Mouse (Mus musculus) 416B (cell line): ENCODE data around the gene Map3k14.
"Not testable (repeated sequence)": the region's sequence is repeated elsewhere in the genome, so short reads cannot be mapped to it uniquely, and the experiment has no call there.

Experiments
- DNase-seq: peaks from one replicate; pipeline ENCODE4 v3.0.0; 2011; ENCODE audit warnings: low read depth

The Map3k14 gene

DNA sequence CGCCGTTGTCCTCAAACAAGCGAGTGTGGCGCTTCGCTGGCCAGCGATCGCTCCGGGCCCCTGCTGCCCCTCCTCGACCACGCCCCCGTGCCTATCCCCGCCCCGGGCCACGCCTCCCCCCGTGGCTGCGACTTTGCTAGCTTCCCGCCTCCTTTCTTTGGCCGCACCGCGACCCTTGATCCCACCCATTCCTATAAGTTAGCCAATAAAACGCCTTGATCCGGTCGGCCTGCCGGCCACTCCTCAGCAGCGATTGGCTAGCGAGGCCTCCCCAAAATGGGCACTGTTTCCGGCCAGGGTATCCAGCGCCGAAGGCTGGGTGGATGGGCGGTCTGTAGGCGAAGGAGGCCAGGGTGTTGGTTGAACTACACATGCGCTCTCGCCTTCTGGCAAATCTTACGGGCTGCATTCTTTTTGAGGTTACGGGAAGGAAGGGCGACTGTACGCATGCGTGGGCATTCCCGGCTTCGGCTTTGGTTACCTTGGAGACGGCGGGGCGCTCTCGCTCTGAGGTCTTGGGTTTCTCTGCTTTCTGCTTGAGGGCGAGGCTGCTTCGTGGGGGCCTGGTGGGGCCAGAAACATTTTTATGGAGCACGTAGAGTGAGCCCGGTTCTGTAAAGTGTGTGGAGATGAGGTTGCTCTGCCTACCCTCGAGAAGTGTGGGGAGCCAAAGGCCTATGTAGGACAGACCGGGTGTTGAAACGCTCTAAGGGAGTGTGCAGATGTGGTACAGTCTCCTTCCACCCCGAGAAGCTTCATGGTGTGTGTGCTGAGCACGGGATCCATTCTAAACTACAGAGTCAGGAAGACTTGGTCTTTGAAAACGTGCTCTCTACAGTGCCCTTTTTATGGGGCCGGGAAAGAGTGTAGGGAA, at the start of gene Map3k14:
Map3k14 (minus strand) TSS at position 127 of the 874 bp plus-strand sequence.
- DNase-seq: peak; percentile 100

DNA sequence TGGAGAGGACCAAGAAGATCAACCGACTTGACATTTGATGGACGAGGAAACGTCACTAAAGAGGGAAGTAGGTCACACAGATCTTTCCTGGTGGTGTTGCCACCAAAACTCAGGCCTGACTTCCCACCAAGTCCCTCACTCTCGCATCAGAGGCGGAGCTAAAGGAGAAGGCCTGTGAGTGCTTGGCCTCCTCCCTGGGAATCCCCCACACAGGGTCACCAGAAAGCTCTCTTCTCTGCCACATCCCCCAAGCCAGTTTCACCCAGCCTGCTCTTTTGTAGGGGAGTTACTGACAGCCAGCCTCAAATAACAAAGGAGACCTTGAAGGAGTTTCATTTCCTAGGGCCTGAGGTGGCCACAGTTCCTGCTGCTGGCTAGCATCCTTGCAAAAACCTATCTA, 48.1 kb upstream of the Map3k14 start:
- DNase-seq: no peak

DNA sequence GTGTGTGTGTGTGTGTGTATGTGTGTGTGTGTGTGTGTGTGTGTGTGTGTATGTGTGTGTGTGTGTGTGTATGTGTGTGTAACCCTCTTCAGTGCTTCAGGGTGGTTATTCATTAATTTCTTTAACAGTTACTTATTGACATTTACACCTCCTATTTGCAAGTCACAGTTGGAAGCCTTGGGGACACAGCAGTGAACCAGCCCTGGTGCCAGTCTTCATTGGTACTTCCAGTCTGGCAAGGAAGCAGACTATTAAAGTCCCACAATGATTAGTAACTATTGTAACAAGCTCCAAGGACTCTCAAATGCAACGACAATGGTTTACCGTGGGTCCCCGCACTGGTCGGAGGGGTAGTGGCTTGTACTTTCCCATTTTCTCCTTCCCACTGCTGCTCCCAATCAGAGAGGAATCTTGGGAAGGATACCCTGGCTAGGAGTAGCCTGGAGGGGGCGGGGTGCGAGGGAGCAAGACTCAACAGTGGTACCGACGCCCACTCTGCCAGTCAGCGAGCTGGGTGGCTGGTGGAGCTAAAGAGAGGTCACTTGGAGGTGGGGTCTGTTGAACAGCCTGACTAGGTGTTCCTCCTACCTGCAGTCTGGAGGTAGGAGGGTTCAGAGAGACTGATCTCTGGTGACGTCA, 47.6 kb upstream of the Map3k14 start:
- no peak for DNase-seq

DNA sequence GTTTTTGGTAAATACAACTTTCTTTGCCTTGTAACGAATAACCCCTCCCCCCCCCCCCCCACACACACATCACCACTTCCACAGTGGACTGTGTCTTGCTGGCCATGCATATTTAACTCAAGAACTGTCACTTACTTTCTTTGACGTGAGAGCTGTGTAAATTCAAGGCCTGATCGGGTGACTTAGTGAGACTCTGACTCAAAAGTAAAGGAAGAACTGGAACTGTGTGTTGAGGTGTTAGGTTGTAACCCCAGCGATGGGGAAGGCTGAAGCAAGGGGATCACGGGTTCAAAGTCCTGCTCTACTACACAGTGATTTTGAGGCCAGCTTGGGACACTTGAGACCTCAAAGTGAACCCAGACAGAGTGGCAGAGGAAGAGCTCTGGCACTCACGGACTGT, 46.3 kb upstream of the Map3k14 start:
- DNase-seq: no peak

DNA sequence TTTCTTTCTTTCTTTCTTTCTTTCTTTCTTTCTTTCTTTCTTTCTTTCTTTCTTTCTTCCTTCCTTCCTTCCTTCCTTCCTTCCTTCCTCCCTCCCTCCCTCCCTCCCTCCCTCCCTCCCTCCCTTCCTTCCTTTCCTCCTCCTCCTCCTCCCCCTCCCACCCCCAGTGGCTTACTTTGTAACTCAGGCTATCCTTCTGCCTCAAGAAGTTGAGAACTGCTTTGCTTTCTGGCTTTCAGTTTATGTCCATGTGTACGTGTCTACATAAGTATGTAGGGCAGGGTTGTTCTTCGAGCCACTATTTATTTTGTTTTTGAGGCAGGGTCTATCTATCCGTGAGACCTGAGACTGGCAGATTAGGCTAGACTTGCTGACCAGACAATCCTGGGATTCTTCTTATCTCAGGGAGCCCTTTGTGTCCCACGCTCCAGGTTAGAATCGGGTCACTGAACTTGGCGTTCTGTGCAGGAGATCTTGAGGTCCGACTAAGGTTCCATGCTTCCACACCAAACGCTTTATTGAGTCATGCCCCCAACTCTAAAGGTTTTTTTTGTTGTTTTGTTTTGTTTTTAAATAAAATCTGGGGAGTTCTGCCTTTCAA, 45.5 kb upstream of the Map3k14 start:
- DNase-seq: no peak

DNA sequence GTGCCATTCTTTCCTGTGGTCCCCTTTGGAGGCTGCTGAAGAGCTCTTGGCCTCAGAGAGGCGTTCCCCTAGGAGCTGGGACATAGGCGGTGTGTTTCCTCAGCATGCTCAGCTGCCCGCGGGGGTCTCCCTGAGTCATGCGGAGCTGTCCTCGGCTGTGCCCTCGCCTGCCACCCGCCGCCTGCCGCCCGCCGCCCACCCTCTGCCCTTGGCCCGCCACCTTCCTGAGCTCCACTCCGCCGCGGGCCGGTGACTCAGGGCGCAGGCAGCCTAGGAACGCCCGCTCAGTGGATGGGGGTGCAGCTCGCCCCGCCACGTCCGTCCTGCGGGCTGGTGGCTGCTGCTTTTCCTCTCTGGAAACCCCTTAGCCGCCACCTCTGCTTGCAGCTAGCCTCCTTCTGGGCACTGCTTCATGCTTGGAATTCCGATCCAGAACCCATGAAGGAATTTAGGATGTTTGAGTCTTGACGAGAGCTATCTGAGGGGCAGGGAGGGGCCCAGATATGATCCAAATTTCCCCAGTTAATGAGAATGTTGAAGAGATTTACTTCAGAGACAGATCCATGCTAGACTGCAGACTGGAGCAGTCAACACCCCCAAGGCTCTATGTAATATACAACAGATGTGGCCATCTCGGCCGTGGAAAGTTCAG, 44.8 kb upstream of the Map3k14 start:
- DNase-seq: no peak

DNA sequence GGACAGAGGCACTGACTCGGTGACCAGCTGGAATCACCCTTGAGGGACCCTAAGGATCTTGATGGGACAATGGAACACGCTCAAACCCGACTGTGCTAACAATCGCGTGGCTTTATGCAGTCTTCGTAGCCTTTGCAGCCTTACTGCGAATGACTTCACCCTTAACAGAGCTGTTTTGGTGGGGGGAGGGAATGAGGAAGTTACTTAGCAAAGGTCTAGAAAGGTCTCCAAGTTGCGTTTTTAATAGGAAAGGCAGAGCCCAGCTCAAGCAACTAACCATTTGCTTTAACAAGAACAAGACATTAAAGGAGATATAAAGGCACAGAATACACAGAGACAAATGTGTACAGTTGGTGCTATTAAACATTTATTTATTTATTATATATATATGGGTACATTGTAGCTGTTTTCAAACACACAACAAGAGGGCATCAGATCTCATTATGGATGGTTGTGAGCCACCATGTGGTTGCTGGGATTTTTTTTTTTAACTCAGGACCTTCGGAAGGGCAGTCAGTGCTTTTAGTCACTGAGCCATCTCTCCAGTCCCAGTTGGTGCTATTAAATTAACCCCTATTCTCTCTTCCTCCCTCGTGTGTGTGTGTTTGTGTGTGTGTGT, 42.8 kb upstream of the Map3k14 start:
- DNase-seq: peak; percentile 37

DNA sequence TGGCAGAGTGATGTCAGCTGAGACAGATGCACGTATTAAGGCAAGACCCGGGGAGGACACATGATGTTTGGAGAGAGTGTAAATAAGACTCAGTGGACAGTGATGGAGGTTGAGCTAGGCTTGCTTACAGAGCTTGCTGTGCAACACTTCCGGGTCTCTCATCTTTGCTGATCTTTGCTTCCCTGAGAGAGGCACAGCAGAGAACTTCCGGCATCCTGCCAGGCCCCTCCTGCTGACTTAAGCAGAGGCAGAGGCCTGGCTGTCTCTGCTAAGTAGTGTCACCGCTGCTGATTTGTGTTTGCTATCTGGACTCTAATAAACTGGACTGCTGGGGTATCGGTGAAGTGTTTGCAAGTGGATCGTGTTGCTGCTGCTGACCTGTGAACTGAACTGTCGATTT, 40.6 kb upstream of the Map3k14 start:
- no peak for DNase-seq

DNA sequence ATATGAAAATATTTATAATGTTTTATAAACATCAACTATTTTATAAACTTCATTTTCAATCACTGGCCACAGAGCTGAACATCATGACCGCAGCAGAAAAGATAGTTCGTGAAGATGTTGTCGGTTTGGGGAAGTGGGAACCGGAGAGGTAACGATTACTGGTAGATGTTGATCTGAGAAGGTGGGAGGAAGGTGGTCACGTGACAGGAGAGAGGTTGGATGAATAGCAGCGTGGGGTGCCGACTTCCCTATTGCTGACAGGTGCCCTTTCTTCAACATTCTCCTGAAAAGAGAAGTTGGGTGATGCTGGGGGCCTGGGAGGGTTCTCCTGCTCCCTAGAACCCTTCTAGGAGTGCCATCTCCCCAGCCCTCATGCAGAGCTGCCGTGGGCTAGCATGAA, 37.3 kb upstream of the Map3k14 start:
- DNase-seq: no peak

DNA sequence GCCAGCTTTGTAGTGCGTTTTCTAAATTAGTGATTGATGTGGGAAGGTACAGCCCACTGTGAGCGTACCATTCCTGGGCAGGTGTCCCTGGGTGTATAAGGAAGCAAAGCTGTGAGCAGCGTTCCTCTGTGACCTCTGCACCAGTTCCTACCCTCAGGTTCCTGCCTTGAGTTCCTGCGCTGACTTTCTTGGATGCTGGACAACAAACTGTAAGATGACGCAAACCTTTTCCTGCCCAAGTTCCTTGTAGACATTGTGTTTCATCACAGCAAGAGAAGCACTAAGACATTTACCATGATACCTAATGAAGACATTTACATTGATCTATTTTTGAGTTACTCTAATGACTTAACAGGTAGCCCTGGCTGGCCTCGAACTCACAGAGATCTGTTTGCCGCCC, 27.5 kb upstream of the Map3k14 start:
- peak; percentile 54 for DNase-seq

DNA sequence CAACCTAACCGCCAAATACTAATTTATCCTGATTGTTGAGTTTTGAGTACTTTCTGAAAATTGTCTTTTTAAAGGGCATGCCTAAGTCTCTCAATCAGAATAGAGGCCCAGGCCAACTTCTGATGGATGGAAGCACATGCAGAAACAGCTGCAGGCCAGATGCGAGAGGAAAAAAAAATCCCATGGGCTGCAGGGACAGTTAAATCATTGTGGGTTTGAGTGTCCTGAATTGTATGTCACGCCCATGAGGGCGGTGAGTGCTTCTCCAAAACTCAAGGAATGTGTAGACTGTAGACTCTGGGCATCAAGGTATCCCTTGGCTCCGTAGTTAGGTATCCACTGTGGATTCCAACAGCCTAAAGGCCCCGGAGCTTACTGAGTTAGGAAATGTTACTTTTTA, 26.8 kb upstream of the Map3k14 start:
- DNase-seq: no peak

DNA sequence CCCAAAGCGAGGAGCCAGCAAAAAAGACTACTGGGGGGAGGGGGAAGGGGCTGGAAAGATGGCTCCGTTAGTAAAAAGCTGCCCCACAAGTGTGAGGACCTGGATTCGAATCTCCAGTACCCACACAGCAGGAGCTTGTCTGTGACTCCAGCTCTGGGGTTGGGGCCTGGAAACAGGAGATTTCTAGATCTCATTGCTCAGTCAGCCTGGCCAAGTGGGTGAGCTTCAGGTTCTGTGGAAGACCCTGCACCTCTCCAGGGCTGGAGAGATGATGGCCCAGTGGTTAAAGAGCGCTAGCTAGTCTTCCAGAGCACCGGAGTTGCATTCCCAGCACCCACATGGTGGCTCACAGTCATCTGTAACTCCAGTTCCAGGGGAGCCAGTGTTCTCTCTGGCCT, 25.6 kb upstream of the Map3k14 start:
- no peak for DNase-seq

DNA sequence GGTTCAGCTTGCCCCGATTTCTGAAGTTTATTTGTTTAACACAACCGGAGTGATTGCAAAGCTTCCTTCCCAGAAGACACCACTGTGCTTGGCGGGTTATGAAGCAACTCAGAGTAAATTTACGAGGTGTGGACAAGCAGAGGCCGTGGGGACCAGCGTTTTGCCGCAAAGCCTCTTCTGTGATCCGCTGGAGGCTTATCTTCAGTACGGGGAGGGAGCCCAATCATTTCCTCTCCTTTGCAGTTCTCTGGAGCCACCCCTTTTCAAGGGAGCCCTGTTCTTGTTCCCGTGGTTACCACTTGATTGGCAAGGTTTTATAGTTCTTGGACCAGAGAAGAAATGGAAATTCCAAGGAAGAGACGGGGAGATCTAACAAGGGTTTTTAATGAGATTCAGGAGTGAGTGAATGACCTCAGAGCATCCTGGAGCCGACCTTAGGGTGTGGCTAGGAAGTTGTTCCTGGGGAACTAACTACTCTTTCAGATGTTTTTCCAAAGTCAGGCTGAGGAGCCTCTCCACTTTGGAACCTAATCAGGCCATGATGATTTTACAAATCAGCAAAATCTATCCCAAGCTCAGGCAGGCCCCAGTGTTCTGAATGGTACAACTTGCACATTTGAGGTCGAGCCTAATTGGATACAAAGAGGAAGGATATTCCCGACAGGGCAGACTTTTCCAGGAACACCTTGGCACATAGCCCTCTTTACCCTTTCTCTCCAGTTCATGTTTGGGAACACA, 25.0 kb upstream of the Map3k14 start:
- peak; percentile 73 for DNase-seq

DNA sequence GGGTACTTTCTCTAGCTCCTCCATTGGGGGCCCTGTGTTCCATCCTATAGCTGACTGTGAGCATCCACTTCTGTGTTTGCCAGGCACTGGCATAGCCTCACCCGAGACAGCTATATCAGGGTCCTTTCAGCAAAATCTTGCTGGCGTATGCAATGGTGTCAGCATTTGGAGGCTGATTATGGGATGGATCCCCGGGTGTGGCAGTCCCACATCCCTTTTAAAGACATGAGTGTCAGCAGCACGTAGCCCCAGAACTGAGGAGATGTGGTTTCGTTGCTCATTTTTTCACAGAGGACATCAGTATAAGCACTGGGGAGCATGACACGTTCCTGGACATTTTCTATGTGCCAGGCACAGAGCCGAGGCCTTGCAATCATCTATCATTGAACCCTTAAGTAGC, 23.6 kb upstream of the Map3k14 start:
- DNase-seq: not testable (repeated sequence)

DNA sequence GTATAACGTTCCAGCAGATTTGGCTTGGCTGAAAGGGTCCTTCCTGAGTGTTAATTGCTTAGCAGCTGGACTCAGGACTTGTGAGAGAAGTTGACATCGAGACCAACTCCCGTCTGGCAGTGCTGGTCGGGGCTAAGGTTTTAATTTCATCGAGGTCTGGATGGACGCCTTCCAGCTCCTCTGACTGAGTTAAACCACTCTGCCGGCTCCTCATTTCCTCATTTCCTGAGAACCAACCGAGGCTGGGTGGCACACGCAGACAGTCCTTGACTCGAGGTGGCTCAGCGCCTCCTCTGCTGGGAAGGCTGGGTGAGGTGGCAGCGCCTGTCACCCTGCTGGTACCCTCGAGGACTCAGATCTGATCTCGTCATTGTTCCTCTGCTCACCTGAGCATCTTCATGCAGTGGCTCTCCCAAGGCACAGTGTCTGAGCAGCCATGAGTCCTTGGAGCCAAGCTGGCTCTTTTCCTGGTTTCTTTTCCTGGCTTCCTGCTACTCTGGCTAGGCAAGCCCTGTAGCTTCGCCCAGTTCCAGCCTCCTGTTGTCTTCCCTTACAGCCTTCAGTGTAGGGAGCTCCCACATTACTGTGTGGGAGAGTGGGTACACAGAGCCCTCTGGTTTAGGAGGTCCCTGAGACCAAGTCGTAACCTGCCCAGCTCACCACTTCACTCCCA, 21.2 kb upstream of the Map3k14 start:
- peak; percentile 70 for DNase-seq

DNA sequence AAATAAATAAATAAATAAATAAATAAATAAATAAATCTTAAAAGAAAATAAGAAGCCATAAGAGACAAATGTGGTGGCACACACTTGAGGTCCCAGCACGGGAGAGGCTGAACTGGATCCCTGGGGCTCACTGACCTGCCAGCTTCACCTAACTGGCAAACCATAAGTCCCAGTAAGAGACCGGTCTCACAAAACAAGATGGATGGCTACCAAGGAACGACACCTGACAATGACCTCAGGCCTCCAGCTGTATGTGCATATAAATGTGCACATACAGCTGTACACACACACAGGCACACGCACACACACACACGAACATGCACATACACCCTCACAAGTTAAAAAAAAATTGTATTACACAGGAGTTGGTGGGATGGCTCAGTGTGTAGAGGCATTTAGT, 19.6 kb upstream of the Map3k14 start:
- no peak for DNase-seq

DNA sequence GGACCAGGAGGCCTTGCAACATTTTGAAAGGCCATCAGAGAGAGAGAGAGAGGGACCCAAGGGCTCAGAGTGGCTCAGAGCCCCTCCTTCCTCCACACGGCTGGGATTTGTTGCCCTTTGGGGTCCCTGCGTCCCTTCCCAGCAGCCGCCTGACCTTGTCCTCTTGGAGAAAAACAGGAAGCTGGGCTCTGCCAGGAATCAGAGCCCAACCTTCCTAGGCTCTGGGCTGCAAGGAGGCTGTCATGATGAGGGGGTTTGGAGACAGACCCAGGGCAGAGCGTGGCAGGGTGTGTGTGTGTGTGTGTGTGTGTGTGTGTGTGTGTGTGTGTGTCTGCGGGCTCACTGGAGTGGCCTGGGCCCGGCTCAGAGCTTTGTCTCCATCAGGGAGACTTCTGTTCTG, 18.7 kb upstream of the Map3k14 start:
- DNase-seq: no peak

DNA sequence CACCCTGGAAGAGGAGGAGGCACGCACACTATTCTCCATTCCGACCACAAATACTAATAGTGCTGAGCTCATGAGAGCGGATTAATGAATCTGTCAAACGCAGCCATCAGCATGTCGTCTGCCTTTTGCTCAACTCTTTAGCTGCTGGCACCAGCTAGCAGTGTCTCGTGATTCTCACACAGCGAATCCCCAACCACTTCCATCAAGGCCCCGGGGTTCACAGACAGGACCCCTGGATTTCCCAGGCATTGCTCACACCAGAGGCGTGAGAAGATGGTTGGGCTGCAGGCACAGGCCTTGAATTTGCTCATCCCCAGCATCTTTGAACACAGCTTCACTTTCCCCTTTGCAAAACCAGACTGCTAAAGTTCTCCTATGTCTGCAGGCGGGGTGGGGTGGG, 18.0 kb upstream of the Map3k14 start:
- DNase-seq: no peak

DNA sequence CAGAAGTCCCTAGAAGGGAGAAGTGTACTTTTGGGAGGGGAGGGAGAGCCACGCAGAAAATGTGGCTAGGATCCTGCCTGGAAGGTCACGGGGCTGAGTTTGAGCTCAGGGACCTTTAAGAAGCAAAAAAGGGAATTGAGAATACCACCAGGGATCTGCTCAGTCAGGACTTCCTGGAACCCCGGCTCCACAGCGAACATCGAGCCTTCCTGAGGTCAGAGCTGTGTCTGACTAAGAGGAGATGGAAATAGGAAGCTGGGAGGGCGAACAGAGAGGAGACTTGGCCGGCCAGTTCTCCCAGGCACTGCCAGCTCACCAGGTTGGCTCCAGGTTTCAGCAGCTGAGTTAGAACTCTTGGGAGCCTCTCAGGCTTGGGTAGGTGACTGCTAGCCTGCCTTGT, 14.5 kb upstream of the Map3k14 start:
- peak; percentile 43 for DNase-seq

DNA sequence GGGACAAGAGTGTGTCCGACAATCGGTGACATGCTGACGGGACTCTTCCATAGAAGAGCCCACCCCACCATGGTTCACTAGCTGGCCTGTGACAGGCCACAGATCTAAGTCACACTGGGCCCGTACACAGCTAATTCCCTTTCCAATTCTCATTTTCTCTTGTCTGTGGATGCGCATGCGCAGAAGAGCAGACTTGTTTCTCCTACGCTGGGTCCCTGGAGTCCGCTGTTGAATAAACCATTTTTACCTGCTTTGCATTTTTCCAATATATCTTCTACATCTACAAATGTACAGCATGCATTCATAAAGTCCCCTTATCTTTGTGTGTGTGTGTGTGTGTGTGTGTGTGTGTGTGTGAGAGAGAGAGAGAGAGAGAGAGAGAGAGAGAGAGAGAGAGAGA, 9.2 kb upstream of the Map3k14 start:
- DNase-seq: no peak

DNA sequence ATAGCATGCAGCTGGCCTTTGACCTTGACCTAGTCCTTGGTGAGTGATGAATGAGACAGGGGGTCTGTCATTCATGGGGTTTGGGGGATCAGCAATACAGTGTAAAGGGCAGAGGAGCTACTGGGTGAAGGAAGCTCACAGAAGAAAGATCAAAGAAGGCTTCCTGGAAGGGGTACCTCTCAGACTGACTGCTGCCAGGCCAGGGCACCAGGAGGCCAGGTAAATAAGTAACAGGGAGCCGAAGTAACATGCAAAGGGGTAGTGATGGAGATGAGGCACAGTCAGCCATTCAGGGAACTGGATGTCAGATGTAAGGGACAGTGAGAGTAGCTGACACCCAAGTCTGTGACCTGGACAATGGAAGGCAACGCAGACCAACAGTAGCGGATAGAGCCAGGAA, 5.6 kb upstream of the Map3k14 start:
- DNase-seq: no peak
